Mouse (Mus musculus): ENCODE measurements around the gene Tomt.
A peak's percentile ranks its signal among the peaks of the same experiment; 100 is the strongest.

Tomt gene

GRCm38 (mm10) chr7:101901969-101902368, 4.2 kb downstream of the Tomt start:
- no peak for DNase-seq (ENCODE audit: low read depth)

- no peak for DNase-seq (ENCODE audit: low read depth)
These were observed 5.6 kb downstream of the Tomt start for GRCm38 (mm10) chr7:101900331-101901097.

- peak; percentile 96 for DNase-seq (ENCODE audit: low read depth)
These were observed 9.8 kb downstream of the Tomt start for GRCm38 (mm10) chr7:101896104-101897066.

- DNase-seq (ENCODE audit: low read depth): no peak
These were observed 10.5 kb downstream of the Tomt start for GRCm38 (mm10) chr7:101895695-101896094.

- DNase-seq (ENCODE audit: low read depth): no peak
These were observed 17.7 kb downstream of the Tomt start for GRCm38 (mm10) chr7:101888460-101888859.

- no peak for DNase-seq (ENCODE audit: low read depth)
These were observed 19.9 kb downstream of the Tomt start for GRCm38 (mm10) chr7:101886274-101886673.

GRCm38 (mm10) chr7:101884160-101884559, 22.0 kb downstream of the Tomt start:
- no peak for DNase-seq (ENCODE audit: low read depth)

GRCm38 (mm10) chr7:101882413-101883154, 23.6 kb downstream of the Tomt start:
- no peak for DNase-seq (ENCODE audit: low read depth)

GRCm38 (mm10) chr7:101880855-101881254, 25.3 kb downstream of the Tomt start:
- DNase-seq (ENCODE audit: low read depth): no peak

- DNase-seq (ENCODE audit: low read depth): no peak
These were observed 30.2 kb downstream of the Tomt start for GRCm38 (mm10) chr7:101875978-101876377.

GRCm38 (mm10) chr7:101871296-101871695, 34.9 kb downstream of the Tomt start:
- DNase-seq (ENCODE audit: low read depth): no peak

- no peak for DNase-seq (ENCODE audit: low read depth)
These were observed 35.5 kb downstream of the Tomt start, which contains the start of gene Folr1 for GRCm38 (mm10) chr7:101870629-101871028. Folr1 (minus strand) TSS chr7:101870788.

- no peak for DNase-seq (ENCODE audit: low read depth)
These were observed 37.0 kb downstream of the Tomt start for GRCm38 (mm10) chr7:101869163-101869500.

GRCm38 (mm10) chr7:101868241-101869162, 37.7 kb downstream of the Tomt start:
- no peak for DNase-seq (ENCODE audit: low read depth)

- DNase-seq (ENCODE audit: low read depth): no peak
These were observed 38.7 kb downstream of the Tomt start for GRCm38 (mm10) chr7:101867482-101867881.

- DNase-seq (ENCODE audit: low read depth): no peak
These were observed 39.5 kb downstream of the Tomt start for GRCm38 (mm10) chr7:101866491-101867265.

GRCm38 (mm10) chr7:101863415-101863814, 42.7 kb downstream of the Tomt start, which contains the start of gene Anapc15:
Anapc15 (plus strand) TSS chr7:101863715.
- no peak for DNase-seq (ENCODE audit: low read depth)

- no peak for DNase-seq (ENCODE audit: low read depth)
These were observed 43.9 kb downstream of the Tomt start for GRCm38 (mm10) chr7:101862291-101862690.

GRCm38 (mm10) chr7:101860978-101861377, 45.2 kb downstream of the Tomt start:
- DNase-seq (ENCODE audit: low read depth): no peak

GRCm38 (mm10) chr7:101858362-101858761, 47.8 kb downstream of the Tomt start:
- DNase-seq (ENCODE audit: low read depth): no peak
